Mouse (Mus musculus) megakaryocyte, adult 5-6 weeks (primary cell): ENCODE data around the gene Lhfpl3. TPM values are rescaled to one million over a fixed set of nuclear protein-coding genes. Genes with fewer than 3 reads are reported as not detected.

ENCODE experiments used
- ATAC-seq: 2 replicates; pipeline ENCODE4 v1.8.0; 2016; ENCODE audit warnings: mild to moderate bottlenecking, inconsistent platforms; ENCODE audit not compliant: poor library complexity, severe bottlenecking
- total RNA-seq, 2 experiments: library from RNA; stranded (forward) in 1 of 2; stranded (reverse) in 1 of 2; fragments of 153-499, 151-499 nt in 1 of 2; fragments of 221-1000, 200-1000 nt in 1 of 2; gene quantifications; 2 replicates each; pipeline versions ENCODE4 v1.2.3 to v1.2.4; 2015 to 2017

The Lhfpl3 gene
- total RNA-seq, 2 experiments from 2014 or later, result not detected

DNA sequence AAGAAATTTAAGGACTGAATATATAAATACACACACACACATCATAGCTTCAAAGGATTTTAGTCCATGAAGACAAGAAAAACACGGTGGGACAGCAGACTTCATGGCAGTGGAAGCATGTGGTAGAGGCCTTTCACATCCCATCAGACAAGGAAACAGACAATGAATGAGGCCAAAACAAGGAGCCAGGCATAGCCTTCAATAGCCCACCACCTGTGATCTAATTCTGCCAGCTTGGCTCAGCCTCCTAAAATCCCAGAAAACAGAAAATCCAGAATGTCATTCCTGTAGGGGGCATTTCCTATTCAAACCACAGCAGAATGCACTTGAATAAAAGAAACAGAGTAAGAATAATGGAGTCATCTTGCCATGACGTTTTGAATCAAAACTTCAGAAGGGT lies 381.0 kb downstream of the Lhfpl3 start:
- no peak for ATAC-seq

DNA sequence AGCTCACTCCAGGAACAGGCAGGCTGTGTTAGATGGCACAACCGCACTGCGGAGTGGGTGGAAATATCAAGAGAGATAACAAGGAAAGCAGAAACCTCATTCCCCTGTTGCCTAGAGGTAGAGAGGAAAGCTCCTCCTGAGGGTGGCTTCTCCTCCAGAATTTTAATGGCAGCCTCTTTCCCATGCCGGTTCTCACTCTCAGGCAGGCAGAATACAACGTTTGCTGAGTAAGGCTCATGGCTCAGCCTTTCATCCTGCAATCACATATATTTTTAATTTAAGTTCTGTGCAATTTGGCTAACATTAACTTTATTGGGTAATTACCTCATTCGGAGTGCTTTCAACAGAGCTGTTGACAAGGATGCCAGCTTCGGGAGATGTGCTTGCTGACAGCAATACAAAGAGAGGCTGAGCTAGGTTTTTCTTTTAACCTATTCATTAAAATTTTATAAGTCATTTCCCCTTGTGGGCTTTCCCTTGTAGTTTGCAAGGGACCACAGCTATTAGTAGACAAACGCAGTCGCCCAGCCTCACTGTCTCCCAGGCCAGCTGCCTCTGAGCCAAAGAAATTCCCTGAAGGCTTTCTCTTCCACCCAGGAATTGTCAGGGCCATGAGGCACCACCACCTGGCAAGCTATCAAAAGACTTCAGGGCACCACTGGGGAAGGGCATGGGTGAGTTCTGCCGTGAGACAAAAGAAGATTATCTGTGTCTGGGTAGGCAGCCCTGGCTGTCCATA lies 394.5 kb downstream of the Lhfpl3 start:
- no peak for ATAC-seq

DNA sequence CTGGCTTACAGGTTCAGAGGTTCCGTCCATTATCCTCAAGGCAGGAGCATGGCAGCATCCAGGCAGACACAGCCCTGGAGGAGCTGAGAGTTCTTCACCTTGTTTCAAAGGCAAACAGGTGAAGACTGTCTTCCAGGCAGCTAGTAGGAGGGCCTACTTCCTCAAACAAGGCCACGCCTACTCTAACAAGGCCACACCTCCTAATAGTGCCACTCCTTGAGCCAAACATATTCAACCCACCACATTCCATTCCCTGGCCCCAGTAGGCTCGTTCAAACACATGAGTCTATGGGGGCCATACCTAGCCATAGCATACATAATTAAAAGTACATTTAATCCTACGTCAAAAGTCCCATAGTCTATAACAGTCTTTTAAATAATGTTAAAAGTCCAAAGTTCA lies 407.4 kb downstream of the Lhfpl3 start:
- ATAC-seq, result no peak

DNA sequence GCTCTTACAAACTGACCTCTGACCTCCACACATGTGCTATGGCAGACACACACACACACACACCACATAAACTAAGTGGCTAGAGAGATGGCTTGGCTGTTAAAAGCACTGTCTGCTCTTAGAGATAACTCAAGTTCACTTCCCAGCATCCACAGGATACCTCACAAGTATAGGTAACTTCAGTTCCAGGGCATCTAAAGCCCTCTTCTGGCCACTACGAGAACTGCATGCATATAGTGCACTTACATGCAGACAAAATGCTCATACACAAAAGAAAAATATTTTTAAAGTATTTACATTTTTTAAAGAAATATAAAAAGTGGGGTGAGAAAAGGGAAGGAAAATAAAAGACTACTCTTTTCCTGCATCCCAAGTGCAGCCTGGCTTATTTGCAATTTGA lies 408.6 kb downstream of the Lhfpl3 start:
- ATAC-seq, result no peak

DNA sequence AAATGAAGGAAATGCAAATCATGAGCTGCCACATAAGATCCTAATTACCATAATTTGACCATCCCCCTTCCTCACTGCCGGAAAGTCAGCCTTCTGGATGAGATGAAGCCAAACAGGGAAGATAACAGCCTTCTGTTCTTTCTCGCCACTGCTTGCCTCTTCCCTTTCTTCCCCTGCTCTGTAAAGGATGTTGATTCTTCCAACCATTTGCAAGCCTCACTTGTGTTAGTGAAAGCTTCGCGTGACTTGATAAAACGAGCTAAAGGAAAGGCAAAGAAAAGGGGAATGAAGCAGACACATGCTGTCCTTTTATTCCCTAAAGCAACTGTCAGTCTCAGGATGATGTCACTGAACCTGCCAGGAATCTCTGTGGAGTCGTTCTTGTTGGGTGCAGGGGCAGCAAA lies 420.1 kb downstream of the Lhfpl3 start:
- no peak for ATAC-seq

DNA sequence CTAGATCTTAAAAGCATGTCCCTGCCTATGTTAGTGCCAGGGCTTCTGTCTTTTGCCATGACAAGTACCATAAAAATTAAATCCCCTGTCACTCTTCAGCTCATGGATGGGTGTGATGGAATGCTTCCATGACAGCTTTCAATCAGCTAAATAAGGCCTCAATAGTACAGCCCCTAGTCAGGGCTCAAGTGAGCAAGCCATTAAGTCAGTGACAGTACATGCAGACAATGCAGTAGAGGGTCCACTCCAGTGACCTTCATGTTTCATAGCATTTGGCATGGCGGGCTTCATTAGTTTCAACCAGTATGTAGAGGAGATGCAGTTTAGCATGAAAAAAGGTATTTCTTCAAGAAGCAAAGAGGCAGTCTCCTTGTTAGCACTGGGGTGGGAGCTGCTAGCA lies 420.8 kb downstream of the Lhfpl3 start:
- ATAC-seq, result no peak

DNA sequence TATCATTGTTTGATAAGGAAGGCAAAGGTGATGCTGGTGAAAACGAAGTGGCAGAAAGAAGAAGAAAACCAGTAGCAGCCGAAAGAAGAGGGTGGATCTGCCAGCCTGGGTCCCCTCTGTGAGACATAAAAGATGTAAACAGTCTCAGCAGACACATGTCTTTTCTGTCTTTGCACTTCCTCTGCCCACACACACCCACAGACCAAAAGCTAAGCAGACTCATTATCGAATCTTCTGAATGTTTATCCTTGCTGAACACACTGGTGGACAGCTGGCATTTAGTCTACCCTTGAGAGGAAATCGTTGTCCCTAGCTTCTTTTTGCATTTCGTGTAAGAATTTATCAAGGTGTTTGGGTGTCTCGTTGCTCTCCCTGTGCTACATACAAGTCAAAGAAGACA lies 443.8 kb downstream of the Lhfpl3 start:
- no peak for ATAC-seq

DNA sequence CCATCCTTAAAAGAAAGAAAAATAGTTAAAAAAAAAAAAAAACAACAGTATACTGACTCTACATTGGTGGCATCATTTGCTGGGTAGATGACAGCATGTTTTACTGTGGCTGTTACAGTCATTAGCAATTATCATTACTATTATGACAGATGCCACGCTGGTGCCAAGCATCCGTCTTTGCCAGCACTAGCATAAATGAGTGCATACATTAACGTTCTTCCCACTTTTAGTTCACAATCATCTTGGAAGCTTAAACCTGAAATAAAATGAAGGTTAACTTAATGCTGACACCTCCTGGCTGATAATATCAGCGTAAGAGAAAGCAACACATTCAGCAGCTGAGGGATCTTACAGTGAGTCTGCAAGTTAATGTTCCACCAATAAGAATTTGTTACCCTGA lies 451.0 kb downstream of the Lhfpl3 start:
- ATAC-seq, result no peak

DNA sequence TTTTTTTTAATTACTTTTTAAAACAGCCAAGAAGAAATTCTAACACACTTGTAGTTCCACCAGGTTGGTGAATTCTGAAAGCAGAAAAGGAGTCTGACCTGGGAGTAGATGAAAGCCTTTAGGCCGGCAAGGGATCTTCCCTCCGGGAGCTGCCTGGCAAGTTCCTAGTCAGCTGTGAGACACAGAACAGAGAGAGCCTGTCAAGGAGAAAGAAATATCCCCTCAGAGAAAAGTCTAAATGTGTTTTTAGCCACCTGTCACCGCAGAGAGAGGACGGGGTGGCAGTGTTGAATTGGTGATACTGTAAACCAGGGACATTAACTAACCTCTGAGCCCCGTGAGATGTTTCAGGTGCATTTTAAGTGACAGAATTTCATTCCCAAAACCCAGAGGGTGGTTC lies 467.2 kb downstream of the Lhfpl3 start:
- no peak for ATAC-seq

DNA sequence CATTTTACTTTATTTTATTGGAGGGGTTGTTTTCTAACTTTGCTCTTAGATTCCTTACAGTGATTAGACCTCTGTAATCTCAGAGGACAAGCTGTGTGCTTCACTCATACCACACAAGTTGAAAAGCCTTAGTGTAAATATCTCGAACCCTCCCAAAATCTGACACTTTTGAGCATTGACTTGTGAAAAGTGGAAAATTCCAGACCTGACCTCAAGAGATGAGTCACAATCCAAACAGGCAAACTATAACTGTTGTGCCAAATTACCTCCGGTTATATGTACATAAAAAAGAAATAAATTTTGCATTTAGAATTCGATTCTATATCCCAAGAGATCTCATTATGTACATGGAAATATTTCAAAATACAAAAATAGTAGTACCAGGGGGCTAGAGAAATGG lies 468.8 kb downstream of the Lhfpl3 start:
- ATAC-seq, result no peak

DNA sequence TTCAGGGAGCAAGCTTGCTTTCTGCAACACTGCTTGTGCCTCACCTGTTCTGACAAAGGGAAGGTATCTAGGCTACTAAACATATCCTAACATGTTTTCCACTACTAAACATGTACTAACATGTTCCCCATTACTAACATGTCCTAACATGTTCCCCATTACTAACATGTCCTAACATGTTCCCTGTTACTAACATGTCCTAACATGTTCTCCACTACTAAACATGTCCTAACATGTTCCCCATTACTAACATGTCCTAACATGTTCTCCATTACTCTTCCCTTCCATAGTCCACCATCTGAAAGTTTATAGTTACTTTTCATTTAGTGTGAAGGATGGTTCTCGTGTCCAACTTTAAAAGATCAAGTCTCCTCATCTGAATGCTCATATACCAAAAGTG lies 473.8 kb downstream of the Lhfpl3 start:
- ATAC-seq, result no peak

DNA sequence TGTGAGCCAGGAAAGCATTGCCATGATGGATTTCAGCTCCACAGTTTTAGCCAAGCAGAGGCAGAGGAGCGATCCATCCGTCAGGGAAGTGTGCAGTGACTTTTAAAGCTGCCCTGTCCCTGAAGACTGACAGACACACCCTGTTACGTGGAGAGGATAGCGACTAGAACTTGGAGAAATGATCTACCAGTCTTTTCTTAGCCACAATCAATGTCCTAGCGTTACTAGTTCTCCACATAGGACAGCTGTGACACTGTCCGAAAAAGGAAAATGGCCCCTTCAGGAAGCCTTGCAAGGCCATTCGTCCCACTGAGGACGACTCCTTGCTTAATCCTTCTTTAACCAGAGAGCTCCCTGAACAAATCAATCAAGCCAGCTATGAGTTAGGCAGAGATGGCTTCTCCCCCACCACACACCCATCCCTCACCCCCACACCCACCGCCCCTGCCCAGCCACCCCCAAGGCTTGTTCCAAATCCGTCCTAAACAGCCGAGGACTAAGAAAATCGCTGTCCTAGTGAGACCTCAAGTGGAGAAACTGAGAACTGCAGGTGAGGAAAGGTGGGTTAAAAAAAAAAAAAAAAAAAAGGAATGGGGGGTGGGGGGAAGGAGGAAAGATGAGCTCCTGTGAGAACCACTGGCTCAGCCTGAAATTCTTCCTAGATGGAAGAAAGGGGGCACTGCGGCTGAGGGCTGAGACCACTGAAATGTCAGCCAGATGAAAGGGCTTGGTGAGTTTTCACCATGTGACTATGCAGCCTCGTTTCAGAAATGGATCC lies 479.1 kb downstream of the Lhfpl3 start:
- no peak for ATAC-seq

DNA sequence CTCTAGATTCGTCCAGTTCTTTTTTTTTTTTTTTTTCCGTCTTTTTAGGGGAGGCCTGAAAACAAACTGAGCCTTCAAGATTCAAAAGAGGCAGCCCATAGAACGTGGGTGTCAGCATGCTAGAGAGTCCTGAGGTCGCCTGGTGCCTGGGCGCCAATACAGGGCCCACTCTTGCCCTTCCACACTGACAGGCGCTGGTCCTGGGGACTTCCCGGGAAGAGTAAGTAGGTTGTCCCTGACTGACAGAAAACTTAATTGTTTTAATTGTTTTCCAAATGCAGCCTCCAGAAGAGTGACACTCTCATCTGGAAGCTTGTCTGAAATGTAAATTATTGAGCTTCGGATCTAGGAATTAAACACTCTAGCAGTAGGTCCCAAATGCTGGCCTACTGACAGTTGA lies 479.8 kb downstream of the Lhfpl3 start:
- no peak for ATAC-seq

DNA sequence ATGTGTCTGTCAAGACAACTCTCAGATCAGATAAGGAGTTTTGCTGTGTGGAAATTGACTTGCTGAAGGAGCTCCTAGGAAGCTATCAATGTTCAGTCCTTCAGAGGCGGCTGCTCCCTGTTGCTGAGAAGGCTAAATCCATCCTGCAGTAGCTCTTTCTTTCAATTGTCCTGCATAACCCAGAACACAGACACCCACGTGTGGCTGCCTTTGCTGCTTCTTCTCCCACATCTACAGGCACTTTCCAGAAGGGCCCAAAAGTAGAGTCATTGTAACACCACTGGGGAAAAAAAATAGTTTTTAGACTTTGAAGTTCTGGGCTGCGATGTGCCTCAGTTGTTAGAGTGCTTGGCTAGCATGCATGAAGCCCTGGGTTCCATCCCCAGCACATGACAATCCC lies 480.9 kb downstream of the Lhfpl3 start:
- no peak for ATAC-seq

DNA sequence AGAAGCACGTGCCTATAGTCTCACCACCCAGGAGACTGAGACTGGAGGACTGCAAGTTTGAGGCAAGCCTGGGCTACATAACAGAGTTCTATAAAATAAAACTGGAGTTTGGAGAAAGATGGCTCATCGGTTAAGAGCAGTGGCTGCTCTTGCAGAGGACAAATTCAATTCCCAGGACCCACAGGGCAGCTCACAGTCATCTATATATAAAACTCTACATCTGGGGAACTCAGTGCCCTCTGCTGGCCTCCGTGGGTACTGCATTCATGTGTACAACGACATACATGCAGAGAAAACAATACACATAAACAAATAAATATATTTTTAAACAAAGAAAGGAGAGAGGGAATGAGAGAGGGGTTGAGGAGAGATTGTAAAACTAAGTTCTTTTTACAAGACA lies 501.1 kb downstream of the Lhfpl3 start:
- peak; percentile 45; the same call in 1 of the 2 replicates for ATAC-seq

DNA sequence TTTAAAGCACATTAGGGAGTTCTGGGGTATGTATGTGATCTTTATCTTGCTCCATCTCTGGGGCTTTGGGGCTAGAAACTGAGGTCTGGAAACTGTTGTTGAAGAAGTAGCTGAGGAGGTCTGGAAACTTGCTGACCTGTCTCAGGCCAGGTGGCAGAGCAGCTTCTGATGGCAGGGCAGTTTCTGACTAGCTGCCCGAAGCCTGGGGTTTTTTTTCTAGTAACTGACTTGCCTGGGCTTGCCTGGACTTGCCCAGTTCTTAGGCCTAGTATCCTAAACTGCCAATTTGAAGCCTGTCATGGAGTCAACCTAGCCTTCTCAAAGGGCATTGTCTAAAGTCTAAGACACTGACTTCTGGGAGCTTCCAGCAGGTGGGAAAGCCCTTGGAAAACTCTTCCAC lies 501.9 kb downstream of the Lhfpl3 start:
- no peak for ATAC-seq

DNA sequence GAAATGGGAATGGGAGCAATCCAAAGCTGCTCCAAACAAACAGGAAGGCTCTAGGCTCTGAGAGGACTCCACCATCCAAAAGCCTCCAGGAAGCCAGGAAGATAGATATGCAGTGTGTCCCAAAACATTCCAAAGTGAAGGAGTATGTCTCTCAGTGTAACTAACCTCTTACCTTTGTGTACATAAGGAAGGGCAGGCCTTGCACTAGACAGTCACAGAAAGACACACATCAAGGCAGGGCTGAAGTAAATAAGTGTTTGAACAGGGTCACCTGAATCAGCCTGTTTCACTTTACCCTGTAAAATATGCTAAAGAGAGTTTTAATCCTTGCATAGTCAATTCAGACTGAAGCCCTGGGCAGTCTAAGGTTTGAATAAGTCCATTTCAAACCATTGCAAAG lies 502.4 kb downstream of the Lhfpl3 start:
- ATAC-seq, result no peak

DNA sequence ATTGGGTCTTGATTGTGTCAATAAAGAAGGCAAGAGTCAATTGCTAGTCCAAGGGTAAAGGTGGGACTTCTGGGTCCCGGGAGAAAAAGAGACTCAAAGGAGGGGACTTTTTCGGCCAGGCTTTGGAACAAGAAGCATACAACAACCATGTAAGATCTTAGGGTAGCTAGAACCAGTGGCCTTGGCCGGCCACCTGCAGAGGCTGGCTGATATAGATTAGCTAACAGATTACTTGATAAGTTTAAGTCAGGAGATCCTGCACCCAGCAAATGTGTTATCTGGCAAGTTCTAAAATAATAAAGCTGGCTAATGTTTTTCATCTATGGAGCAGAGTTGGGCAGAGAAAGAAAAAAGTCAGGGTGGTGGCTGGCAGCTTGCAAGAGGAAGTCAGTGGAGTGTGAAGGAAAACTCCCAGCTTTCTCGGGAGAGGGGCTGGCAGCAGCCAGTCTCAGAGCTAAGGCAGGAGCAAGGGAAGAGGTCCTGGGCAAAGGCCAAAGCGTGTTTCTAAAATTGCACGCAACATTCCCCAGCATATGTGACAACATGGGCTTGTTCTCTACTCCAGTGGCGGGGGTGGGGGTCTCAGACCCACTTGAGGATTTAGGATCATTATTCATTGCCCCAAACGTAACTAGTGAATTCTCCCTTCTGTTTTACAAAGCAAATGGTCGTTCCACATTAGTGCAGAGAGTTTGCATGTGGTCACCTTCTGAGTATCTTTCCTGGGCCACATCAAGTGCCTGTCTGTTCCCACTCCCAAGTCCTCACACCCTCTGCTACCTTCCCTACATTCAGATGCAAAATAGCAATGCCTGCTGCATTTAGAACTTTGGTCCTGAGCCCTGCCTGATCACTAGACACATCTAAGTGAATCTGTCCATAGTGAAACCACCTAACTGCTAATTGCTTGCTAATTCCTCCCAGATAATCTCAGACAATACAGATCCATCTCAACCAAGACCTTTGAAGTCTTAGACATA lies 504.3 kb downstream of the Lhfpl3 start:
- ATAC-seq, result no peak

DNA sequence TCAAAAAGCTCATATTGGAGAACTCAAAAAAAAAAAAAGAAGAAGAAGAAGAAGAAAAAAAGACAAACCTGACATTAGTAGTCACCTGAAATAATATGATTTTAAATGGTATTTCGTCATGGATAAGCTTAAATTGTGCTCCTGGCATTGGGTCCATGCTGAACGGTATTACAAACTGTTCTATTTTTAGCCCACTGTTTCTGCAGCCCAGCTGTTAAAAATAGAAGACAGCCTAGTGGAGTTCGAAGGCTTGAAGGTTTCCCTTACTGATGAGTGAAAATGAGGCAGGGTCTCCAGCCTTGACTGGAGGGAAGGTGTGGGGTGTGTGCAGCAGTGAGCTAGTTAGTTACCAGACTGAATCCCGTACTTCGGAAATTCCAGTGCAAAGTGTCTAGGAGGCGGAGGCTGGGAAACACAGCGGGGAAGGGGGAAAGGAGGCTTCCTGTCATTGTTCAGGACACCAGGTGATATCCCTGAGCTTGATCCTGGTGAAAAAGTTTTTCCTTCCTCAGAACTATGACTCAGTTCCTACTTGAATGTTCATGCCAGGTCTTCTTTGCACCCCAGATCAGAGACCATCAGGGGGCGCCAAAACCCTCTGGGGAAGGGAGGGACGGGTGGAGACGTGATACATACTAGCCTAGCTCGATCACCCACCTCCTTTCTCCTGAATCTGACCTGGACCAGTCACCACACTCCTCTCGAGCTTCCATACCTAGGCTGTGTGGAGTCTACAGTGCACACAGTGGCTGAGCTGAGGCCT lies 505.8 kb downstream of the Lhfpl3 start:
- no peak for ATAC-seq

DNA sequence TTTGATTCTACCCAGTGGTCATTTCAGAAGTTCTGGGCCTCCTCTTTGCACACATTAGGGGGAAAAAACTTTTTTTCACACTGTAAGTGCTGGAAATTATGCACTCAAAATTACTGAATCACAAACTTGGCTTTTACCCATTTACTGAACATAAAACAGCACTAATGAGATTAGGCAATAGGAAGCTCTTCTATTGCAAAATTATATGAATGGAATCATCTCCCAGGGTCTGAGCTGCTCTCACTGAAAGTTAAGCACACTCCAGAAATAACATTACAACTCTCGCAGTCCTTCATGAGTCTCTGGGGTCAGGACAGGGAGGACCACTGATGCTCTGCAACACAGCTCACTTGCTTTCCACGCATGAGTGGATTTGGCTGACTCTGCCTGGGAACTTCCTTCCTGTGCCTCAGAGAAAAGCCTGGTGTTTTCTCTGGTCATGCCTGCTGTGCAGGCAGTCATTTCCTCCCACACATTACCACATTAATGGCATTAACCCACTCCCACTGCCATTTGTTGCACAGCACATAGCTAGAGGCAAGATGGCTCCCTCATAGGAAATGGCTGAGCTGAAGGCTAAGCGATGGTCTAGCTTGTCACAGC lies 510.1 kb downstream of the Lhfpl3 start:
- no peak for ATAC-seq
